Mouse (Mus musculus) neural tube, embryonic 13.5 days (tissue): ENCODE measurements around the gene Tgfb2. TPM values are rescaled to one million over a fixed set of nuclear protein-coding genes. Genes with fewer than 3 reads are reported as not detected.

Experiments
- ATAC-seq: fragments of 200-750 bp; cut with Nextera tagmentation; 2 replicates; pipeline ENCODE4 v1.8.0; 2017; ENCODE audit warnings: low read depth, mild to moderate bottlenecking, moderate TSS enrichment, moderate library complexity
- H3K27ac ChIP-seq: fragments of 300-500 bp; sonication (generic); replicated peaks from 2 replicates; pipeline ENCODE4 v1.5.1; 2015; ENCODE audit warnings: moderate library complexity, mild to moderate bottlenecking, inconsistent platforms
- H3K27me3 ChIP-seq: fragments of 300-500 bp; sonication (generic); 2 replicates; pipeline ENCODE4 v1.6.1; 2015; ENCODE audit warnings: mild to moderate bottlenecking, inconsistent platforms
- H3K36me3 ChIP-seq: fragments of 300-500 bp; sonication (generic); 2 replicates; pipeline ENCODE4 v1.6.1; 2015; ENCODE audit warnings: mild to moderate bottlenecking, inconsistent platforms
- H3K4me1 ChIP-seq: fragments of 300-500 bp; sonication (generic); replicated peaks from 2 replicates; pipeline ENCODE4 v1.6.1; 2015; ENCODE audit warnings: inconsistent platforms
- H3K4me2 ChIP-seq: fragments of 300-500 bp; sonication (generic); 2 replicates; pipeline ENCODE4 v1.6.1; 2015; ENCODE audit warnings: inconsistent platforms, mild to moderate bottlenecking, moderate library complexity
- H3K4me3 ChIP-seq: fragments of 300-500 bp; sonication (generic); 2 replicates; pipeline ENCODE4 v1.5.1; 2015; ENCODE audit warnings: mild to moderate bottlenecking, inconsistent platforms
- H3K9ac ChIP-seq: fragments of 300-500 bp; sonication (generic); 2 replicates; pipeline ENCODE4 v1.6.1; 2015; ENCODE audit warnings: moderate library complexity, mild to moderate bottlenecking, inconsistent platforms
- H3K9me3 ChIP-seq: fragments of 300-500 bp; sonication (generic); 2 replicates; pipeline ENCODE4 v1.6.1; 2016; ENCODE audit warnings: inconsistent platforms
- WGBS: fragments of 180-500 bp; shearing (Covaris S2); methylation state at CpG from one replicate; pipeline ENCODE4 v1.1.7; 2015; 5-methylcytosine and 5-hydroxymethylcytosine counted together
- polyA plus RNA-seq: library from polyadenylated mRNA; unstranded; fragments of >200 nt; fragmentation: Nextera tagmentation; extraction: Ambion mirVana; gene quantifications from 2 replicates; pipeline ENCODE4 v1.2.1, GENCODE M21; 2015

Tgfb2 gene
- polyA plus RNA-seq, 1 experiment from 2014 or later = 24.0 TPM

DNA sequence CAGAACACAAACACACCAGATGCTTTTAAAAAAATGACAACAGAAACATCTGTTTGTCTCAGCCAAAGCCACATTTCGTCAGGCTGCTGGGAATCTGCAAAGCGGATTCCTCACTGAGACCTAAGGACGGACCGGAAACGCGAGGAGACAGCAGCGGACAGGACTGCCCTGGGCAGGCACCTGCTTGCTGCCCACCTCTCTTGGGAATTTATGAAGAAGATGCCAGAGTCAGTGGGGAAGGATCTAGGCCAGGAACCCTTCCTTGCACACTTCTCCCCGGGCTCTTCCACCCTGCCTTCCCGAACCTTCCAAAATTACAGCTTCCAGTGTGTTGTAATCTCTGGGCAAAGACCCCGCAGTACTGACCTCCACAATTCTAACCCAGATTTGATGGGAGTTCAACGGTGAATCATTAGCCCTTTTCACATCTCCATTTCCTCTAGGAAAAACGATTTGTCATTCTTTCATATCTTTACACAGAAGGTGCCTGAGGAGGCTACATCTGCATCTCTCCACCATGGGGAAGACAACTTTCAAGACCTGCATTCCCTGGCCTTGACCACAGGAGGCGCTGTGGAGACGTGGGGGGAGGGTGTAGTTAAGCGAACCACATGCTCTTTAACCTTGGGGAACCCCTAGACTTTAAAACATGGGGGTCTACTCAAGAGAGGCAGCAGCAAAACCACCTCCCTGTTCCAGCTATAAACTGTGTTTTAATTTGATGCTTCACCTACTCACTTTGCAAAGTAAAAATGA is 7.0 kb downstream of the Tgfb2 start:
- H3K4me1 ChIP-seq = peaks cover 17% of the 10 kb centered on the region
- H3K27me3 ChIP-seq = no peaks in the 10 kb centered on the region
- ATAC-seq = no peak
- H3K36me3 ChIP-seq = no peaks in the 10 kb centered on the region
- 77% methylated on average over 15 of the region's 15 CpGs for WGBS
- no peak overlapping the region for H3K9ac ChIP-seq
- H3K4me2 ChIP-seq = no peak overlapping the region
- H3K9me3 ChIP-seq = no peaks in the 10 kb centered on the region
- no peak overlapping the region for H3K4me3 ChIP-seq
- H3K27ac ChIP-seq = no peak overlapping the region

DNA sequence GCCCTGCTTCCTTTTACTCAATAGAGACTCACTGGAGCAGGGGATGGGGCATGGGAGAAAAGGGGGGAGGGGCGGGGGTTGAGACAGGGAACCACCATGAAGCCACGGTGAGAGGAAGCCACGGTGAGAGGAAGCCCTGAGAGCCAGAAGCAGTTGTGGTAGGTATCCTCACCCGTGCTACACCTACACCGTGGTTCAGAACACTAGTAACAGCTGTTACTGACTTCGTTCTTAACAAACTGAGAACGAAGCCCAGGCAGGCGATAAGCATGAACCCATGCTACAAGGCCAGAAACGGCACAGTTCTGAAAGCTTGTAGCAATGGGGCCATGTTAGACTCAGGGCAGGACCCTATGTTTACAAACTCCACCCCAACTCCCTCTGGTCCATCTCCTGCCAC is 9.6 kb downstream of the Tgfb2 start:
- no peaks in the 10 kb centered on the region for H3K36me3 ChIP-seq
- no peak for ATAC-seq
- WGBS = 90% methylated on average over 9 of the region's 9 CpGs
- H3K4me3 ChIP-seq = no peak overlapping the region
- H3K4me1 ChIP-seq = no peaks in the 10 kb centered on the region; the same call in 1 of the 2 replicates
- no peaks in the 10 kb centered on the region for H3K9me3 ChIP-seq
- no peak overlapping the region for H3K4me2 ChIP-seq
- H3K9ac ChIP-seq = no peak overlapping the region
- H3K27ac ChIP-seq = no peak overlapping the region
- H3K27me3 ChIP-seq = no peaks in the 10 kb centered on the region

DNA sequence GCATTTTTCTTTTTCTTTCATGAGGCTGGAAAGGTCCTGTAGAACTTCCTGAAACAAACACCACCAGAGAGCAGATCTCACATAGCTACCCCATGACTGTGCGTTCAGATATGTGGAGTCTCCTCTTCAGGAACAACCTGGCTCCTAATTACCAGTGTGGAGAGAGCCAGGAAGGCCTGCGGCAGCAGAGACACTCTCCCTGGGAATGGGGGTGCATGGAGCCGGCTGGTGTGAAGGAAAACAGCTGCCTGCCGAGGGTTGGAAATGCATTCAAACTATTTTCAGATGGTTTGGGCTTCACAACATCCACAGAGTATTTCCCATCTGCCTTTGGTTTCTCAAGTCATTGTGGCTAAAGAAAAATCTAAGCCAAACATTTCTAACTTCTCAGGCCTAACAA is 10.4 kb downstream of the Tgfb2 start:
- H3K27me3 ChIP-seq = no peaks in the 10 kb centered on the region
- no peak overlapping the region for H3K27ac ChIP-seq
- ATAC-seq = no peak
- H3K4me2 ChIP-seq = no peak overlapping the region
- 79% methylated on average over 4 of the region's 4 CpGs for WGBS
- H3K4me3 ChIP-seq = no peak overlapping the region
- H3K9me3 ChIP-seq = no peaks in the 10 kb centered on the region
- no peaks in the 10 kb centered on the region for H3K36me3 ChIP-seq
- H3K9ac ChIP-seq = no peak overlapping the region
- H3K4me1 ChIP-seq = no peaks in the 10 kb centered on the region

DNA sequence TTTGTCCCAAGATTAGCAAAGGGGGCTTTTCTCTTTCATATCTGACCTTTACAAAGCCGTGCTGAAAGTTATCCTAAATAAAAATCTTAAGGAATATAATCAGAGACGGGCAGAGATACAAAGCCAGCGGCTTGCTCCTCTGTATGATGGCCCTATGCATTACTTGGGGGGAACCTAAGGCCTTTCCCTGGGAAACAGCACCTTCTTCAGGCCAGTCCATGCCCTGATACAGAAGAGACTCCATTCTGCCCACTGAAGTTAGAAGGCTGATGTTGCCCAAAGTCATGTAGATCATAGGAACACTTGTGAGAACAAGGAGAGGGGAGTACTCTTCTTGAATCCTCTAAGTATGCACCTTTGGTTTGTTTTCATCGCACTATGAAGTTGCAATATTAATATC is 13.4 kb downstream of the Tgfb2 start:
- Histone ChIP-seq H3K4me3 (no peak overlapping the region), H3K9ac (no peak overlapping the region), H3K4me1 (0 out of 2 replicates have a peak, but pooled peaks cover 2% of the 10 kb centered on the region), H3K27ac (no peak overlapping the region), H3K27me3 (no peaks in the 10 kb centered on the region), H3K4me2 (no peak overlapping the region), H3K36me3 (no peaks in the 10 kb centered on the region), H3K9me3 (no peaks in the 10 kb centered on the region)
- no peak for ATAC-seq
- WGBS = 93% methylated on average over 4 of the region's 4 CpGs

DNA sequence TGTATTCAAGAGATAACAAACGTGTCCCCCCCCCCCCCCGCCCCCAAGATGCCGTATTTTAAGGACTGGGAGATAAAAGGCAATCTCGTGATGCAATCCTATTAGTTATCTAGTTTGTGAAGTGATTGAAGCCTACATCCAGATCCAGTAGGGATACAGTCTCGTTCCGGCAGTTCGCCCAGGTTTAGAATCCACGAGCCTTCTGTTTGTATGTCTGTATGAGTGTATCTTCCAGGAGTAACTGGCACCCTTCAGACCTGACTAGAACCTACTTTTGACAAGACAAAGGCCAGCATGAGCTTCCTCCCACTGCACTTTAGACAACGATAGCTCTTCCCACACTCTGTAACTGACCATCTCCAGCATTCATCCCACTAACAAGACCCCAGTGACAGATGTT is 14.1 kb downstream of the Tgfb2 start:
- Histone ChIP-seq H3K4me2 (no peak overlapping the region), H3K4me1 (0 out of 2 replicates have a peak, but pooled peaks cover 6% of the 10 kb centered on the region), H3K36me3 (no peaks in the 10 kb centered on the region), H3K9me3 (no peaks in the 10 kb centered on the region), H3K27me3 (no peaks in the 10 kb centered on the region), H3K27ac (no peak overlapping the region), H3K4me3 (no peak overlapping the region), H3K9ac (no peak overlapping the region)
- WGBS = 86% methylated on average over 9 of the region's 9 CpGs
- ATAC-seq = no peak

DNA sequence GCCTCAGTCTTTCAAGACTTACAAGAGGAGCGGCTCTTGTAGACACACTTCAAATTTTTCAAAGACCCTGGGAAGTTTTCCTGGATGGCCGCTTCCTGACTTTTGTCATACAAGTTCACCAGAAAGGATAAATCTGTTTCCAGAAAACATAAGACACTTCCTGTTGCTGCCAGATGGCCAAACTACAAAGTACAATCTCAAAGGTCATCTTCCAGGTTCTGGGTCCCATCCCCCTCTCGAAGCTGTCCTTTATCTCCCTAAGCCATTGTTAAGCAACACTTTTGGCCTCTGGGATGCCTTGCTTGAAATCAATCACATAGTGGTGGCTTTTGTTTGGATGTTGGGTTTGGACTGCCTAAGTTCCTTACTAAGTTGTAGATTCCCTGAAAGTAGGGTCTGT is 21.7 kb downstream of the Tgfb2 start:
- Histone ChIP-seq H3K9me3 (no peaks in the 10 kb centered on the region), H3K27ac (no peak overlapping the region), H3K4me2 (no peak overlapping the region), H3K9ac (no peak overlapping the region), H3K36me3 (no peaks in the 10 kb centered on the region), H3K27me3 (no peaks in the 10 kb centered on the region), H3K4me3 (no peak overlapping the region), H3K4me1 (peaks cover 25% of the 10 kb centered on the region)
- ATAC-seq = no peak
- 79% methylated on average over 3 of the region's 3 CpGs for WGBS

DNA sequence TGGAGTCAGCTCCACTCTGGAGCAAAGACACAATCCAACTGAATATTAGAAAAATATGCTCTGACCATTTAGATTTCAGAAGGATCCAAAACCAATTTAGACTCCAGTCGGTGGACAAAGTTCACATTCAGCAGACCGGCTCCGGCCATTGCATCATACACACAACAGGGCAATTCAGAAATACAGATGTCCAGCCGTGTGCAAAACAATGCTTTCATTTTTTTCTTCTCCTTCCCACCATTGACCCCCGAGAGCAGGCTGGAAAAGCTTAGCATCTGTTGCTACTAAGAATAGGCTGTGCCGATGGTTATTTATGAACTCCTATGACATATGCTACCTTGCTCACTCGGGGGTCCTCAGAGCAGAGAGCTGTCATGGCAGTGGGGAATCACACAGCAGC is 23.2 kb downstream of the Tgfb2 start:
- no peaks in the 10 kb centered on the region for H3K27me3 ChIP-seq
- H3K4me2 ChIP-seq = no peak overlapping the region
- no peak overlapping the region for H3K9ac ChIP-seq
- no peaks in the 10 kb centered on the region for H3K9me3 ChIP-seq
- H3K27ac ChIP-seq = no peak overlapping the region
- H3K36me3 ChIP-seq = no peaks in the 10 kb centered on the region
- H3K4me1 ChIP-seq = peaks cover 25% of the 10 kb centered on the region
- H3K4me3 ChIP-seq = no peak overlapping the region
- WGBS = 29% methylated on average over 7 of the region's 7 CpGs
- no peak for ATAC-seq

DNA sequence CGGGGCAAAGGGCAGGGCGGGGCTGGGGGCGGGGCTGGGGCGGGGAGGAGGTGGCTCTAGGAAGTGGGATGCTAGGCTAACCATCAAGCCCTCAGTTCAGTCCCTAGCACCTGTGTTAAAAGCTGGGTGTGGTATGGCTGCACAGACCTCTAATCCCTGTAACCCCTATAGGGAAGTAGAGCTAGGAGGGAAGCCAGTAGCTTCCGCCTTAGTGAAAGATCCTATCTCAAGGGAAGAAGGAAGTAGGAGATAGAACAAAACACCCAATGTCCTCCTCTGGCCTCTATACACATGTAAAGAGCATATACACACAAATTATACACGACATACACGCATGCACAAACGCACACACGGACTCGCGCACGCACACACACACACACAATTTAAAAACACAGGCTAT is 28.2 kb downstream of the Tgfb2 start:
- H3K27ac ChIP-seq = no peak overlapping the region
- H3K9me3 ChIP-seq = no peaks in the 10 kb centered on the region
- no peak overlapping the region for H3K9ac ChIP-seq
- H3K4me2 ChIP-seq = no peak overlapping the region
- H3K4me1 ChIP-seq = peaks cover 31% of the 10 kb centered on the region
- no peaks in the 10 kb centered on the region for H3K27me3 ChIP-seq
- H3K36me3 ChIP-seq = no peaks in the 10 kb centered on the region
- 85% methylated on average over 12 of the region's 12 CpGs for WGBS
- no peak for ATAC-seq
- H3K4me3 ChIP-seq = no peak overlapping the region

DNA sequence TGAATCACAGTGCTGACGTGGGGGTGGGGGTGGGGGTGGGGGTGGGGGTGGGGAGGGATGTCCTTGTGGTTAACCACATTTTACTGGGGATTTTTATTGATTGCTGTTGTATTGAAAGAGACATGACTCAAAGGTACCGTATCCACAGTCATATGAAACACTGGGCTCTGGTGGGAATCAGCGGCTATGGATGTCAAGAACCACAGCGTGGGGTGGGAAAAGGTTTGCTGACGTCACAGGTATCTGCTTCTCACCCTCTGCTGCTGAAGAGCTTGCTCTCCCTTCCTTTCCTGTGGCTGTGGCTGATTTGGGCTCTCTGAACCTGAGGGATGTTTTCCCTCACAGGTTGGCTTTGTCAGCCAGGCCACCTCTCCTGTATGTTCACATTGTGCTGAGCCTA is 29.6 kb downstream of the Tgfb2 start:
- no peak overlapping the region for H3K4me2 ChIP-seq
- H3K4me3 ChIP-seq = no peak overlapping the region
- H3K4me1 ChIP-seq = peaks cover 30% of the 10 kb centered on the region
- no peak for ATAC-seq
- no peaks in the 10 kb centered on the region for H3K27me3 ChIP-seq
- H3K9me3 ChIP-seq = no peaks in the 10 kb centered on the region
- H3K36me3 ChIP-seq = no peaks in the 10 kb centered on the region
- H3K27ac ChIP-seq = no peak overlapping the region
- H3K9ac ChIP-seq = no peak overlapping the region
- 65% methylated on average over 5 of the region's 5 CpGs for WGBS

DNA sequence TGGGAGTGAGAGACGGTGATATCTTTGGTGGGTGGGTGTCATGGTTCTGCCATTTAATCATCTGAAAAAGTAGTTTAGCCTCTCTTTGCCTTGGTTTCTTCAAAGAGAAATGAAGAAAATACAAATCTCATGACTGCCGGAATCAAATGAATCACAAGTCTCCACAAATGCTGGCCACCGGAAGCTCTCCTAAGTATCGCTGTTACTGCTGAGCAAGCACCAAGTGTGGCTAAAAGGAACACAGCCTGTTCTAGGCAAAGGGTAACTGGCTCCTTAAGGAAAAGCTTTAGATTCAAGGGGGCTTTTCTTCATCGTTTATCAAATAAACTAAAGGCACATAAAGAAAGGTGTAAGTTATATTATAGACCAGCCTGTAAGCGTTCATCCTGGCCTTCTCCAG is 30.5 kb downstream of the Tgfb2 start:
- 75% methylated on average over 6 of the region's 6 CpGs for WGBS
- Histone ChIP-seq H3K9ac (no peak overlapping the region), H3K36me3 (no peaks in the 10 kb centered on the region), H3K4me2 (no peak overlapping the region), H3K9me3 (no peaks in the 10 kb centered on the region), H3K27ac (no peak overlapping the region), H3K4me1 (peaks cover 25% of the 10 kb centered on the region), H3K4me3 (no peak overlapping the region), H3K27me3 (no peaks in the 10 kb centered on the region)
- no peak for ATAC-seq

DNA sequence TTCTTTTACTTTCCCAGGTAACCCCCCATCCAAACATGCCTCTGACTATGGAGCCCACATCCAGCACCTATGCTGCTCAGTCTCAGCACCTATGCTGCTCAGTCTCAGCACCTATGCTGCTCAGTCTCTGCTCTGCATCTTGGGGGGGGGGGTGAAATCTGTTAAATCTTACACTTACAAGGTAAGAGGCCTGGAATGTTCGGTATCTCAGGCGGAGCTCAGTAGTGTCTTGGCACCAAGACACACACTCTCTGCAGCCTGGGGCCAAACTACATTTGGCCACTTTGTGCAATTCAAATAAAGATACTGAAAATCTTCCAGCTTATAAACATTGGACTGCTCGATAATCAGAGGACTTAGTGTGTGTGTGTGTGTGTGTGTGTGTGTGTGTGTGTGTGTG is 31.2 kb downstream of the Tgfb2 start:
- Histone ChIP-seq H3K27ac (no peak overlapping the region), H3K9ac (no peak overlapping the region), H3K36me3 (no peaks in the 10 kb centered on the region), H3K4me3 (no peak overlapping the region), H3K4me1 (peaks cover 20% of the 10 kb centered on the region), H3K9me3 (no peaks in the 10 kb centered on the region), H3K4me2 (no peak overlapping the region), H3K27me3 (no peaks in the 10 kb centered on the region)
- no peak for ATAC-seq
- 88% methylated on average over 3 of the region's 3 CpGs for WGBS

DNA sequence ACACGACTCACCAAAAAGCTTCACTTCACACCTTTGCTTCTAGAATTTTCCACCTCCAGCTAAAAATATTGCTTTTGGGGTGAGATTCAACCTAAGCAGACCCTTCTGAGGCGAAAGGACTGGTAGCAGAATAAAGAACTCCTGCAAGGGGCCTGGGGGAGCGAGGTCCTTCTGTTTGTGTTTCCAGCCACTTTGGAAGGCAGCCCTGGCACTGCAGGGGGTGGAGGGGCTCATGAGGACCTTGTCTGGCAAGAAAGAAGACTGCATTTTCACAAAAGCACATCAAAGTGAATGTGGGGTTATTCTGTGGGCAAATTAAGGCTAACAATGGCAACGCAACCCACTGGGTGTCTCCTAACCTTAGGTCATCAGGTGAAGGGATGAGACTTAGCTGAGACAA is 32.6 kb downstream of the Tgfb2 start:
- WGBS = 54% methylated on average over 4 of the region's 4 CpGs
- H3K4me1 ChIP-seq = peaks cover 20% of the 10 kb centered on the region
- ATAC-seq = no peak

DNA sequence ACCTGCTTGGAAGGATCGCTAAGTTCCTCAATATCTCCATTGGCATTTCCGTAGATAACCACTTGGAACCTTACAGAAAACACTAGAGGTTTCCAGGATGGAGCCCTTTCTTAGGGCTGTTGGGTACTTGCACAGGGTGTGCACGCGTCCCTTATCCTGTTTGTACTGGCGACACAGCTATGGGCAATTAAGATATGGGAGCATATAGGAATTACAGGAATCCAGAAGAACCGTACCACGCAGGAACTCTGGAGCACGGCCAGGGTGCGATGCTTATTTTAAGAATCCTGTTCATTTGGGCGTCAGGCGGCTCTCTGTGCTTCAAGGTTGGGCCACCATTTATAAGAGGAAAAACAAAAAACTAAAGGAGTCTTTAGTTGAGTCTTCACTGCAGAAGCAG is 42.4 kb downstream of the Tgfb2 start:
- Histone ChIP-seq H3K9ac (no peak overlapping the region), H3K4me3 (no peak overlapping the region), H3K4me1 (0 out of 2 replicates have a peak, but pooled peaks cover under 1% of the 10 kb centered on the region), H3K36me3 (no peaks in the 10 kb centered on the region), H3K27ac (no peak overlapping the region), H3K9me3 (no peaks in the 10 kb centered on the region), H3K27me3 (no peaks in the 10 kb centered on the region), H3K4me2 (no peak overlapping the region)
- WGBS = 92% methylated on average over 11 of the region's 11 CpGs
- no peak for ATAC-seq

More for the DNA sequence above, 32.6 kb downstream of the Tgfb2 start:
- Histone ChIP-seq H3K9me3 (no peaks in the 10 kb centered on the region), H3K9ac (no peak overlapping the region), H3K27ac (no peak overlapping the region), H3K36me3 (no peaks in the 10 kb centered on the region), H3K4me2 (no peak overlapping the region), H3K4me3 (no peak overlapping the region), H3K27me3 (no peaks in the 10 kb centered on the region)
